Mouse (Mus musculus) lung, embryonic 14.5 days (tissue): ENCODE measurements at regions not wholly inside any gene's neighbourhood (a gene's known extent, or its start where the extent isn't known, plus 50 kb on each side); places are given as distances from the start of the nearest gene placed in this dataset.
A peak's percentile ranks its signal among the peaks of the same experiment; 100 is the strongest.

Experiments
- ATAC-seq: fragments of 200-750 bp; cut with Nextera tagmentation; 2 replicates; pipeline ENCODE4 v1.8.0; 2017; ENCODE audit warnings: mild to moderate bottlenecking, moderate TSS enrichment, moderate library complexity; ENCODE audit not compliant: insufficient read depth
- DNase-seq: peaks from one replicate; pipeline ENCODE4 v3.0.0-alpha.2; 2015
- H3K27ac ChIP-seq: fragments of 300-500 bp; sonication (generic); 2 replicates; pipeline ENCODE4 v1.5.1; 2014; ENCODE audit warnings: low read depth, mild to moderate bottlenecking, moderate library complexity
- H3K27me3 ChIP-seq: fragments of 300-500 bp; sonication (generic); 2 replicates; pipeline ENCODE4 v1.6.1; 2014; ENCODE audit warnings: low read length, control low read depth; ENCODE audit not compliant: insufficient read depth
- H3K36me3 ChIP-seq: fragments of 300-500 bp; sonication (generic); 2 replicates; pipeline ENCODE4 v1.6.1; 2014; ENCODE audit warnings: control low read depth; ENCODE audit not compliant: insufficient read depth
- H3K4me1 ChIP-seq: fragments of 300-500 bp; sonication (generic); 2 replicates; pipeline ENCODE4 v1.6.1; 2014; ENCODE audit warnings: antibody characterized with exemption, control low read depth; ENCODE audit not compliant: insufficient read depth
- H3K4me2 ChIP-seq: fragments of 300-500 bp; sonication (generic); 2 replicates; pipeline ENCODE4 v1.6.1; 2014; ENCODE audit warnings: mild to moderate bottlenecking
- H3K4me3 ChIP-seq: fragments of 300-500 bp; sonication (generic); 2 replicates; pipeline ENCODE4 v1.5.1; 2014; ENCODE audit warnings: low read depth, low read length
- H3K9ac ChIP-seq: fragments of 300-500 bp; sonication (generic); 2 replicates; pipeline ENCODE4 v1.6.1; 2014
- H3K9me3 ChIP-seq: fragments of 300-500 bp; sonication (generic); 2 replicates; pipeline ENCODE4 v1.6.1; 2016; ENCODE audit warnings: low read depth, low read length, control low read depth
- CTCF ChIP-seq: IDR thresholded peaks from 2 replicates; pipeline ENCODE4 v1.5.1; 2016; ENCODE audit warnings: antibody characterized with exemption, low read depth
- WGBS: fragments of 180-500 bp; shearing (Covaris S2); extraction: QIAGEN DNeasy Blood & Tissue Kit; methylation state at CpG from one replicate; pipeline ENCODE4 v1.1.7; 2014; 5-methylcytosine and 5-hydroxymethylcytosine counted together

- WGBS, result 86% methylated on average over 4 of the region's 4 CpGs
- no peaks in the 10 kb centered on the region for H3K27me3 ChIP-seq
- no peaks in the 10 kb centered on the region for H3K36me3 ChIP-seq
- DNase-seq (no peak), ATAC-seq (no peak)
- no peak overlapping the region for H3K27ac ChIP-seq
- H3K9me3 ChIP-seq, result no peaks in the 10 kb centered on the region
- H3K4me1 ChIP-seq, result no peaks in the 10 kb centered on the region
- H3K9ac ChIP-seq, result no peak overlapping the region
- no peak for TF ChIP-seq CTCF
- H3K4me2 ChIP-seq, result no peak overlapping the region
- no peak overlapping the region for H3K4me3 ChIP-seq
These were observed 339.3 kb upstream of the Nfe2l3 start for GRCm38 (mm10) chr6:51093196-51093595.

GRCm38 (mm10) chr6:51094304-51094703, 338.2 kb upstream of the Nfe2l3 start:
- 88% methylated on average over 10 of the region's 10 CpGs for WGBS
- no peak for TF ChIP-seq CTCF
- Histone ChIP-seq H3K9me3 (no peaks in the 10 kb centered on the region), H3K9ac (no peak overlapping the region), H3K36me3 (no peaks in the 10 kb centered on the region), H3K27ac (no peak overlapping the region), H3K4me1 (no peaks in the 10 kb centered on the region), H3K27me3 (no peaks in the 10 kb centered on the region), H3K4me3 (no peak overlapping the region), H3K4me2 (no peak overlapping the region)
- no peak for DNase-seq
- ATAC-seq, result no peak

- Histone ChIP-seq H3K9me3 (no peaks in the 10 kb centered on the region), H3K27ac (no peak overlapping the region), H3K9ac (no peak overlapping the region), H3K4me2 (no peak overlapping the region), H3K36me3 (no peaks in the 10 kb centered on the region), H3K4me3 (no peak overlapping the region), H3K4me1 (no peaks in the 10 kb centered on the region), H3K27me3 (no peaks in the 10 kb centered on the region)
- TF ChIP-seq CTCF, result no peak
- ATAC-seq, result no peak
- 61% methylated on average over 6 of the region's 6 CpGs for WGBS
- no peak for DNase-seq
These were observed 335.0 kb upstream of the Nfe2l3 start for GRCm38 (mm10) chr6:51097488-51097887.

- H3K27ac ChIP-seq, result no peak overlapping the region
These were observed 332.1 kb upstream of the Nfe2l3 start for GRCm38 (mm10) chr6:51100341-51100740.

GRCm38 (mm10) chr6:51103236-51103635, 329.2 kb upstream of the Nfe2l3 start:
- Histone ChIP-seq H3K4me3 (no peak overlapping the region), H3K9me3 (no peaks in the 10 kb centered on the region), H3K27ac (no peak overlapping the region), H3K9ac (no peak overlapping the region), H3K4me2 (no peak overlapping the region), H3K4me1 (no peaks in the 10 kb centered on the region; the same call in 1 of the 2 replicates), H3K36me3 (no peaks in the 10 kb centered on the region), H3K27me3 (no peaks in the 10 kb centered on the region)
- TF ChIP-seq CTCF, result no peak
- DNase-seq (no peak), ATAC-seq (no peak)
- WGBS, result 52% methylated on average over 4 of the region's 4 CpGs

More at GRCm38 (mm10) chr6:51100341-51100740, 332.1 kb upstream of the Nfe2l3 start:
- Histone ChIP-seq H3K9ac (no peak overlapping the region), H3K4me3 (no peak overlapping the region), H3K36me3 (no peaks in the 10 kb centered on the region), H3K4me1 (no peaks in the 10 kb centered on the region; the same call in 1 of the 2 replicates), H3K9me3 (no peaks in the 10 kb centered on the region), H3K4me2 (no peak overlapping the region), H3K27me3 (no peaks in the 10 kb centered on the region)
- WGBS, result 72% methylated on average over 4 of the region's 4 CpGs
- no peak for TF ChIP-seq CTCF
- ATAC-seq, result no peak
- DNase-seq, result no peak

- Histone ChIP-seq H3K36me3 (no peaks in the 10 kb centered on the region), H3K27me3 (no peaks in the 10 kb centered on the region), H3K9me3 (no peaks in the 10 kb centered on the region), H3K4me2 (no peak overlapping the region), H3K4me3 (no peak overlapping the region), H3K27ac (no peak overlapping the region; the same call in 1 of the 2 replicates), H3K4me1 (no peaks in the 10 kb centered on the region; the same call in 1 of the 2 replicates), H3K9ac (no peak overlapping the region)
- ATAC-seq, result no peak
- peak; percentile 43 for DNase-seq
- WGBS, result 66% methylated on average over 5 of the region's 5 CpGs
- TF ChIP-seq CTCF, result no peak
These were observed 328.1 kb upstream of the Nfe2l3 start for GRCm38 (mm10) chr6:51104336-51104735.

GRCm38 (mm10) chr6:51108336-51108956, 324.0 kb upstream of the Nfe2l3 start:
- Histone ChIP-seq H3K27ac (no peak overlapping the region), H3K4me2 (no peak overlapping the region), H3K4me1 (no peaks in the 10 kb centered on the region), H3K4me3 (no peak overlapping the region), H3K27me3 (no peaks in the 10 kb centered on the region), H3K9me3 (no peaks in the 10 kb centered on the region; the same call in 1 of the 2 replicates), H3K9ac (no peak overlapping the region), H3K36me3 (no peaks in the 10 kb centered on the region)
- no peak for TF ChIP-seq CTCF
- 31% methylated on average over 8 of the region's 8 CpGs for WGBS
- no peak for DNase-seq
- ATAC-seq, result no peak
